Mouse (Mus musculus) liver, postnatal 0 days (tissue): ENCODE results near the gene 1810043G02Rik. TPM values are rescaled to one million over a fixed set of nuclear protein-coding genes. Genes with fewer than 3 reads are reported as not detected.
"Not testable (repeated sequence)": the region's sequence is repeated elsewhere in the genome, so short reads cannot be mapped to it uniquely, and the experiment has no call there.

ENCODE experiments used
- ATAC-seq: fragments of 200-750 bp; cut with Nextera tagmentation; 2 replicates; pipeline ENCODE4 v1.8.0; 2017; ENCODE audit warnings: mild to moderate bottlenecking, moderate library complexity
- DNase-seq: peaks from one replicate; pipeline ENCODE4 v3.0.0-alpha.2; 2016
- H3K27ac ChIP-seq: fragments of 300-500 bp; sonication (generic); 2 replicates; pipeline ENCODE4 v1.5.1; 2014; ENCODE audit warnings: antibody characterized with exemption, moderate library complexity, mild to moderate bottlenecking, low read depth
- H3K27me3 ChIP-seq: fragments of 300-500 bp; sonication (generic); 2 replicates; pipeline ENCODE4 v1.6.1; 2014; ENCODE audit warnings: low read length, control low read depth, mixed read lengths; ENCODE audit not compliant: insufficient read depth
- H3K36me3 ChIP-seq: fragments of 300-500 bp; sonication (generic); replicated peaks from 2 replicates; pipeline ENCODE4 v1.6.1; 2014; ENCODE audit warnings: mild to moderate bottlenecking, control low read depth, low read length, moderate library complexity, mixed read lengths; ENCODE audit not compliant: insufficient read depth
- H3K4me1 ChIP-seq: fragments of 300-500 bp; sonication (generic); 2 replicates; pipeline ENCODE4 v1.6.1; 2014; ENCODE audit warnings: antibody characterized with exemption, mild to moderate bottlenecking, control low read depth; ENCODE audit not compliant: insufficient read depth
- H3K4me2 ChIP-seq: fragments of 300-500 bp; sonication (generic); 2 replicates; pipeline ENCODE4 v1.6.1; 2014; ENCODE audit warnings: low read depth, mild to moderate bottlenecking, low read length, moderate library complexity, mixed read lengths
- H3K4me3 ChIP-seq: fragments of 300-500 bp; sonication (generic); 2 replicates; pipeline ENCODE4 v1.5.1; 2014; ENCODE audit warnings: low read depth, low read length
- H3K9ac ChIP-seq: fragments of 300-500 bp; sonication (generic); replicated peaks from 2 replicates; pipeline ENCODE4 v1.6.1; 2014; ENCODE audit warnings: mild to moderate bottlenecking, moderate library complexity
- H3K9me3 ChIP-seq: fragments of 300-500 bp; sonication (generic); 2 replicates; pipeline ENCODE4 v1.6.1; 2016; ENCODE audit warnings: mild to moderate bottlenecking, control low read depth, low read length, mixed read lengths
- CTCF ChIP-seq: sonication (generic); IDR thresholded peaks from 2 replicates; pipeline ENCODE4 v1.5.1; 2016; ENCODE audit warnings: antibody characterized with exemption, low read depth
- EP300 ChIP-seq: IDR thresholded peaks from 2 replicates; pipeline ENCODE4 v1.6.1; 2016; ENCODE audit warnings: antibody characterized with exemption, low read depth, mild to moderate bottlenecking
- WGBS: fragments of 180-500 bp; shearing (Covaris S2); extraction: QIAGEN DNeasy Blood & Tissue Kit; methylation state at CpG from one replicate; pipeline ENCODE4 v1.1.7; 2014; ENCODE audit not compliant: insufficient replicate concordance; 5-methylcytosine and 5-hydroxymethylcytosine counted together
- polyA plus RNA-seq: library from polyadenylated mRNA; unstranded; fragments of >200 nt; fragmentation: Nextera tagmentation; extraction: Ambion mirVana; gene quantifications from 2 replicates; pipeline ENCODE4 v1.2.1, GENCODE M21; 2015

The 1810043G02Rik gene
- polyA plus RNA-seq, result 4.0 and 4.4 TPM in 2 replicates

- H3K4me1 ChIP-seq, result peaks cover 22% of the 10 kb centered on the region
- no peaks in the 10 kb centered on the region for H3K9me3 ChIP-seq
- H3K4me2 ChIP-seq, result peak within 1 kb of the TSS; percentile 87
- peak; percentile 100 for DNase-seq
- peak within 1 kb of the TSS; percentile 61 for H3K4me3 ChIP-seq
- WGBS, result 3% methylated on average over 54 of the region's 57 CpGs
- H3K27me3 ChIP-seq, result no peaks in the 10 kb centered on the region
- TF ChIP-seq CTCF (no peak), EP300 (no peak)
- H3K27ac ChIP-seq, result no peak within 1 kb of the TSS
- H3K9ac ChIP-seq, result peak within 1 kb of the TSS; percentile 76
- peak; percentile 95 for ATAC-seq
- no peaks in the 10 kb centered on the region for H3K36me3 ChIP-seq
These were observed at the start of gene 1810043G02Rik for GRCm38 (mm10) chr10:77978351-77979350. Gene 1810043G02Rik (plus strand): TSS chr10:77978524.

- WGBS, result 48% methylated on average over 2 of the region's 2 CpGs
- Histone ChIP-seq H3K9me3 (no peaks in the 10 kb centered on the region), H3K27ac (no peak overlapping the region), H3K36me3 (no peaks in the 10 kb centered on the region), H3K27me3 (no peaks in the 10 kb centered on the region), H3K4me3 (no peak overlapping the region), H3K9ac (no peak overlapping the region), H3K4me1 (no peaks in the 10 kb centered on the region), H3K4me2 (no peak overlapping the region)
- no peak for DNase-seq
- no peak for ATAC-seq
- no peak for TF ChIP-seq EP300
- TF ChIP-seq CTCF, result no peak
These were observed 38.6 kb upstream of the 1810043G02Rik start for GRCm38 (mm10) chr10:77939685-77940084.

- H3K9me3 ChIP-seq, ATAC-seq, H3K27me3 ChIP-seq, H3K36me3 ChIP-seq, H3K4me2 ChIP-seq, H3K9ac ChIP-seq, H3K4me1 ChIP-seq, H3K27ac ChIP-seq, DNase-seq, H3K4me3 ChIP-seq: not testable (repeated sequence)
- WGBS, result 88% methylated on average over 8 of the region's 12 CpGs
These were observed 27.9 kb upstream of the 1810043G02Rik start for GRCm38 (mm10) chr10:77950468-77950867.

GRCm38 (mm10) chr10:77962725-77963124 lies 15.6 kb upstream of the 1810043G02Rik start:
- TF ChIP-seq EP300 (peak; percentile 46; the same call in 1 of the 2 replicates), CTCF (no peak)
- WGBS, result 31% methylated on average over 2 of the region's 2 CpGs
- no peak overlapping the region for H3K4me3 ChIP-seq

GRCm38 (mm10) chr10:77963971-77964370 lies 14.4 kb upstream of the 1810043G02Rik start:
- peak overlapping the region; percentile 48; the same call in 1 of the 2 replicates for H3K27ac ChIP-seq
- WGBS, result 35% methylated on average over 6 of the region's 6 CpGs
- ATAC-seq, result peak; percentile 67
- peaks cover 6% of the 10 kb centered on the region for H3K27me3 ChIP-seq
- no peak overlapping the region for H3K4me3 ChIP-seq
- no peak for TF ChIP-seq EP300
- no peak for TF ChIP-seq CTCF
- no peaks in the 10 kb centered on the region for H3K9me3 ChIP-seq
- no peaks in the 10 kb centered on the region for H3K36me3 ChIP-seq
- no peak overlapping the region for H3K4me2 ChIP-seq
- H3K9ac ChIP-seq, result no peak overlapping the region
- no peak for DNase-seq
- H3K4me1 ChIP-seq, result 0 out of 2 replicates have a peak, but pooled peaks cover 3% of the 10 kb centered on the region

More at GRCm38 (mm10) chr10:77962725-77963124, 15.6 kb upstream of the 1810043G02Rik start:
- no peaks in the 10 kb centered on the region for H3K27me3 ChIP-seq
- H3K9me3 ChIP-seq, result no peaks in the 10 kb centered on the region
- H3K4me1 ChIP-seq, result 0 out of 2 replicates have a peak, but pooled peaks cover 3% of the 10 kb centered on the region
- H3K36me3 ChIP-seq, result no peaks in the 10 kb centered on the region
- DNase-seq, result no peak
- peak overlapping the region; percentile 39; the same call in 1 of the 2 replicates for H3K27ac ChIP-seq
- ATAC-seq, result 0 out of 2 replicates have a peak, but pooled peaks have one; percentile 37
- no peak overlapping the region for H3K9ac ChIP-seq
- no peak overlapping the region for H3K4me2 ChIP-seq

- TF ChIP-seq CTCF, result no peak
- TF ChIP-seq EP300, result no peak
- no peaks in the 10 kb centered on the region for H3K9me3 ChIP-seq
- ATAC-seq (0 out of 2 replicates have a peak, but pooled peaks have one; percentile 14), DNase-seq (peak; percentile 59)
- H3K9ac ChIP-seq, result no peak overlapping the region
- H3K4me2 ChIP-seq, result peak overlapping the region; percentile 52
- H3K27ac ChIP-seq, result peak overlapping the region; percentile 56
- 7% methylated on average over 25 of the region's 26 CpGs for WGBS
- peaks cover 5% of the 10 kb centered on the region; the same call in 1 of the 2 replicates for H3K4me1 ChIP-seq
- peak overlapping the region; percentile 25 for H3K4me3 ChIP-seq
- no peaks in the 10 kb centered on the region for H3K36me3 ChIP-seq
- peaks cover 22% of the 10 kb centered on the region for H3K27me3 ChIP-seq
These were observed 8.9 kb upstream of the 1810043G02Rik start for GRCm38 (mm10) chr10:77969274-77969972.
